Mouse (Mus musculus) CH12.LX (cell line): ENCODE data around the gene Zfp385c. TPM values are rescaled to one million over a fixed set of nuclear protein-coding genes. Genes with fewer than 3 reads are reported as not detected.
A peak's percentile ranks its signal among the peaks of the same experiment; 100 is the strongest.
"Not testable (repeated sequence)": the region's sequence is repeated elsewhere in the genome, so short reads cannot be mapped to it uniquely, and the experiment has no call there.

ENCODE experiments used
- DNase-seq: peaks from one replicate; pipeline ENCODE4 v3.0.0-alpha.2; 2013; ENCODE audit errors: extremely low read depth
- H3K27ac ChIP-seq: 2 replicates; pipeline ENCODE4 v1.5.1; 2012; ENCODE audit warnings: low read depth, mild to moderate bottlenecking, control low read depth, moderate library complexity; ENCODE audit not compliant: insufficient read depth
- H3K27me3 ChIP-seq: replicated peaks from 2 replicates; pipeline ENCODE3; 2012; ENCODE audit warnings: inconsistent platforms
- H3K36me3 ChIP-seq, 2 experiments: replicated peaks in 1 of 2; 2 replicates each; pipeline versions ENCODE3 to v1.6.1; 2012; ENCODE audit warnings: inconsistent platforms in 1 of 2, low read length in 1 of 2, mild to moderate bottlenecking in 1 of 2, mixed read lengths in 1 of 2, moderate library complexity in 1 of 2; ENCODE audit not compliant: control insufficient read depth in 1 of 2, insufficient read depth in 1 of 2
- H3K4me1 ChIP-seq, 2 experiments: 2 replicates each; pipeline ENCODE4 v1.6.1; 2012; ENCODE audit warnings: inconsistent platforms in 1 of 2, moderate library complexity in 1 of 2; ENCODE audit not compliant: insufficient read depth in 2 of 2, control insufficient read depth in 1 of 2
- H3K4me2 ChIP-seq: 2 replicates; pipeline ENCODE4 v1.6.1; 2012; ENCODE audit warnings: low read depth, mild to moderate bottlenecking, control low read depth; ENCODE audit not compliant: poor library complexity, insufficient read depth, severe bottlenecking
- H3K4me3 ChIP-seq, 3 experiments: fragments of 150-350 bp in 1 of 3; sonication (generic) in 1 of 3; replicated peaks in 1 of 3; 2 replicates each; pipeline versions ENCODE3 to v1.5.1; 2011 to 2012; ENCODE audit warnings: low read depth in 2 of 3, low read length in 2 of 3, mild to moderate bottlenecking in 2 of 3, moderate library complexity in 2 of 3, control low read depth in 1 of 3, improper control_type of control experiment in 1 of 3, inconsistent platforms in 1 of 3, mixed read lengths in 1 of 3; ENCODE audit not compliant: poor library complexity in 1 of 3
- H3K79me2 ChIP-seq: replicated peaks from 2 replicates; pipeline ENCODE4 v1.6.1; 2012; ENCODE audit warnings: mild to moderate bottlenecking, moderate library complexity; ENCODE audit not compliant: control insufficient read depth, poor library complexity, insufficient read depth, severe bottlenecking; ENCODE audit errors: extremely low read depth
- H3K9ac ChIP-seq: 2 replicates; pipeline ENCODE4 v1.6.1; 2012; ENCODE audit warnings: low read depth, mild to moderate bottlenecking, control low read depth, moderate library complexity; ENCODE audit not compliant: insufficient read depth
- H3K9me3 ChIP-seq: replicated peaks from 2 replicates; pipeline ENCODE3; 2012; ENCODE audit warnings: low read length, inconsistent platforms, mixed read lengths
- BHLHE40 ChIP-seq: IDR thresholded peaks from 2 replicates; pipeline ENCODE4 v1.6.1; 2011; ENCODE audit warnings: mild to moderate bottlenecking, low read depth, low read length, improper control_type of control experiment
- CHD1 ChIP-seq: IDR thresholded peaks from 2 replicates; pipeline ENCODE4 v1.6.1; 2012; ENCODE audit warnings: low read depth, low read length, improper control_type of control experiment, inconsistent platforms
- GABPA ChIP-seq: IDR thresholded peaks from 2 replicates; pipeline ENCODE4 v1.6.1; 2012; ENCODE audit warnings: low read depth, low read length, improper control_type of control experiment, inconsistent platforms; ENCODE audit not compliant: insufficient replicate concordance
- IRF4 ChIP-seq: IDR thresholded peaks from 2 replicates; pipeline ENCODE4 v1.6.1; 2014; ENCODE audit warnings: low read depth, mild to moderate bottlenecking, inconsistent platforms, low read length, improper control_type of control experiment
- JUND ChIP-seq: conservative IDR thresholded peaks from 2 replicates; pipeline ENCODE4 v1.6.1; 2011; ENCODE audit warnings: low read depth, low read length, improper control_type of control experiment
- KAT2A ChIP-seq: IDR thresholded peaks from 2 replicates; pipeline ENCODE4 v1.6.1; 2012; ENCODE audit warnings: low read length, improper control_type of control experiment, inconsistent platforms; ENCODE audit not compliant: insufficient replicate concordance
- MYC ChIP-seq: IDR thresholded peaks from 2 replicates; pipeline ENCODE4 v1.6.1; 2011; ENCODE audit warnings: low read depth, mild to moderate bottlenecking, improper control_type of control experiment, low read length
- PAX5 ChIP-seq: IDR thresholded peaks from 2 replicates; pipeline ENCODE4 v1.6.1; 2012; ENCODE audit warnings: low read length, inconsistent platforms, mixed read lengths
- POLR2AphosphoS2 ChIP-seq: IDR thresholded peaks from 2 replicates; pipeline ENCODE4 v1.6.1; 2011; ENCODE audit warnings: low read depth, low read length, improper control_type of control experiment
- RAD21 ChIP-seq: IDR thresholded peaks from 2 replicates; pipeline ENCODE4 v1.6.1; 2011; ENCODE audit warnings: low read depth, mild to moderate bottlenecking, low read length, improper control_type of control experiment, moderate library complexity
- RCOR1 ChIP-seq: conservative IDR thresholded peaks from 2 replicates; pipeline ENCODE4 v1.6.1; 2012; ENCODE audit warnings: low read depth, mild to moderate bottlenecking, inconsistent platforms, low read length, improper control_type of control experiment
- SMC3 ChIP-seq: IDR thresholded peaks from 2 replicates; pipeline ENCODE4 v1.6.1; 2011; ENCODE audit warnings: low read depth, low read length, improper control_type of control experiment
- TBP ChIP-seq: conservative IDR thresholded peaks from 2 replicates; pipeline ENCODE4 v1.6.1; 2011; ENCODE audit warnings: low read depth, low read length, improper control_type of control experiment
- TCF12 ChIP-seq: IDR thresholded peaks from 2 replicates; pipeline ENCODE4 v1.6.1; 2014; ENCODE audit warnings: low read depth, mild to moderate bottlenecking, inconsistent platforms, low read length, improper control_type of control experiment
- USF1 ChIP-seq: IDR thresholded peaks from 2 replicates; pipeline ENCODE4 v1.6.1; 2014; ENCODE audit warnings: low read depth, mild to moderate bottlenecking, inconsistent platforms, low read length, improper control_type of control experiment
- ZKSCAN1 ChIP-seq: IDR thresholded peaks from 2 replicates; pipeline ENCODE4 v1.6.1; 2012; ENCODE audit warnings: low read depth, inconsistent platforms, low read length, improper control_type of control experiment, borderline replicate concordance
- ZMIZ1 ChIP-seq: IDR thresholded peaks from 2 replicates; pipeline ENCODE4 v1.6.1; 2012; ENCODE audit warnings: low read depth, mild to moderate bottlenecking, inconsistent platforms, low read length, improper control_type of control experiment
- ZNF384 ChIP-seq: IDR thresholded peaks from 2 replicates; pipeline ENCODE4 v1.6.1; 2012; ENCODE audit warnings: low read depth, low read length, improper control_type of control experiment, inconsistent platforms
- dilution Hi-C: fragments of 300-500 bp; cut with MboI; formaldehyde crosslinking; loops from 2 replicates; pipeline ENCODE4 v1.14.3; 2020; ENCODE audit warnings: low sequenced_read_pairs; ENCODE audit not compliant: extremely low pct_unique_long_range_greater_than_20kb, extremely low pct_ligation_motif_present
- in situ Hi-C: fragments of 300-500 bp; cut with MboI; formaldehyde crosslinking; loops from 3 replicates; pipeline ENCODE4 v1.14.3; 2019; ENCODE audit warnings: low sequenced_read_pairs, low pct_ligation_motif_present, low pct_unique_long_range_greater_than_20kb, mixed read lengths
- polyA plus RNA-seq: library from polyadenylated mRNA; unstranded; fragments of >175 nt; gene quantifications from 2 replicates; pipeline ENCODE4 v1.2.1, GENCODE M21; 2012; ENCODE audit warnings: low read depth; ENCODE audit not compliant: insufficient read length
- total RNA-seq, 2 experiments: library from RNA; depleted of rRNA; stranded (reverse); fragments of 300-350 nt in 1 of 2; fragments of >200 nt in 1 of 2; gene quantifications; 2 replicates each; pipeline ENCODE4 v1.2.3; 2012 to 2014

The Zfp385c gene
- total and polyA plus RNA-seq, 3 experiments = 0.08 to 0.14 TPM; not detected in 1

DNA sequence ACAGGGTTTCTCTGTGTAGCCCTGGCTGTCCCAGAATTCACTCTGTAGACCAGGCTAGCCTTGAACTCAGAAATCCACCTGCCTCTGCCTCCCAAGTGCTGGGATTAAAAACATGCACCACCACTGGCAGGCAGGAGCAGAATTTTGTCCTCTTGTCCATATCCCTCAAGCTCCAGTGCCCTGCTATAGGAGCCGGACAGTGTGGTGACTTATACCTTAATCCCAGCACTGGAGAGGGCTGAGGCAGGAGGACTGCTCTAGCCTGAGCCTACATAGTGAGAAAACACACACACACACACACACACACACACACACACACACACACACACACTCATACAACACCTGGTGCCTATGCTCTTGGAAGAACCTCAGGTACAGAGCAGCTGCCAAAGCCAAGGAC is 109.8 kb downstream of the Zfp385c start:
- Histone ChIP-seq H3K79me2 (peaks cover 31% of the 10 kb centered on the region), H3K27ac (peak overlapping the region; percentile 83), H3K4me2 (peak overlapping the region; percentile 67), H3K4me1 (peaks cover 64 to 99% of the 10 kb centered on the region in 2 experiments), H3K36me3 (peaks cover 83 to 96% of the 10 kb centered on the region in 2 experiments), H3K9ac (peak overlapping the region; percentile 11; the same call in 1 of the 2 replicates)
- H3K27me3 ChIP-seq, DNase-seq, dilution Hi-C loops, H3K9me3 ChIP-seq, in situ Hi-C loops, H3K4me3 ChIP-seq: not testable (repeated sequence)
- peak; percentile 52 for TF ChIP-seq POLR2AphosphoS2
- 0 out of 2 replicates have a peak, but pooled peaks have one; percentile 67 for TF ChIP-seq CHD1
- TF ChIP-seq MYC = 0 out of 2 replicates have a peak, but pooled peaks have one; percentile 0
- TF ChIP-seq ZMIZ1 = peak; percentile 53; the same call in 1 of the 2 replicates
- 0 out of 2 replicates have a peak, but pooled peaks have one; percentile 12 for TF ChIP-seq RCOR1

- in situ Hi-C loops = no loop called here
- H3K27me3 ChIP-seq = no peaks in the 10 kb centered on the region
- peak overlapping the region; percentile 83 for H3K27ac ChIP-seq
- dilution Hi-C loops = no loop called here
- no peak overlapping the region for H3K4me2 ChIP-seq
- no peak for DNase-seq
- no peak overlapping the region for H3K9ac ChIP-seq
- peaks cover 27% of the 10 kb centered on the region for H3K79me2 ChIP-seq
- no peak overlapping the region for H3K4me3 ChIP-seq
- H3K4me1 ChIP-seq = peaks cover 67 to 100% of the 10 kb centered on the region in 2 experiments
- no peaks in the 10 kb centered on the region for H3K9me3 ChIP-seq
- TF ChIP-seq RAD21 (no peak), USF1 (no peak), SMC3 (no peak), PAX5 (no peak), BHLHE40 (no peak), KAT2A (no peak), CHD1 (no peak), TCF12 (no peak), ZKSCAN1 (no peak), JUND (no peak), TBP (no peak), ZNF384 (no peak), IRF4 (no peak), GABPA (no peak), ZMIZ1 (no peak)
- H3K36me3 ChIP-seq = peaks cover 80 to 96% of the 10 kb centered on the region in 2 experiments
Observed at GRCm38 (mm10) chr11:100581756-100582155, 110.5 kb downstream of the Zfp385c start.
